Mouse (Mus musculus): Measurements from ENCODE around the gene Ptp4a2. TPM values are rescaled to one million over a fixed set of nuclear protein-coding genes. Genes with fewer than 3 reads are reported as not detected.

Ptp4a2 gene
- total and polyA plus RNA-seq, 3 experiments = 118 to 619 (median 119) TPM

GRCm38 (mm10) chr4:129882555-129883293 is 71.7 kb downstream of the Ptp4a2 start (continued):
- TF ChIP-seq KAT2A (conservative IDR thresholded peaks at IDR 0.05; ENCODE audit: low read depth, low read length) (peak; percentile 34; the same call in 1 of the 2 replicates), TAL1 (IDR thresholded peaks at IDR 0.05; ENCODE audit: low read length) (no peak), GABPA (IDR thresholded peaks at IDR 0.05; ENCODE audit: low read depth, low read length) (no peak), ZC3H11A (IDR thresholded peaks at IDR 0.05; ENCODE audit: low read depth, low read length) (no peak)

- Histone ChIP-seq H3K27me3 (ENCODE audit: control insufficient read depth in 1 of 2, insufficient read depth in 2 of 2, low read length in 2 of 2) (no peaks in the 10 kb centered on the region), H3K4me1 (ENCODE audit: control insufficient read depth in 1 of 2, insufficient read depth in 2 of 2, low read length in 2 of 2) (peaks cover 0 to 7% of the 10 kb centered on the region in 2 experiments; a peak in 2 of 4 replicates), H3K4me3 (ENCODE audit: control insufficient read depth in 1 of 2, insufficient read depth in 1 of 2, low read depth in 2 of 2, low read length in 2 of 2) (peak overlapping the region; percentile 52 to 64), H3K79me2 (ENCODE audit: control insufficient read depth, insufficient read depth, low read length, poor library complexity) (no peaks in the 10 kb centered on the region), H3K27ac (ENCODE audit: control insufficient read depth, low read depth, low read length) (peak overlapping the region; percentile 84), H3K9ac (ENCODE audit: control insufficient read depth, low read depth, low read length, poor library complexity, severe bottlenecking) (peak overlapping the region; percentile 46), H3K9me3 (replicated peaks; ENCODE audit: insufficient read depth, low read length) (no peaks in the 10 kb centered on the region), H3K36me3 (ENCODE audit: control insufficient read depth in 1 of 2, insufficient read depth in 2 of 2, low read length in 2 of 2) (no peaks in the 10 kb centered on the region)
- peak; percentile 80 for DNase-seq (ENCODE audit: low read depth, low spot score)
- no peak for TF ChIP-seq E2F4 (IDR thresholded peaks at IDR 0.05; ENCODE audit: borderline replicate concordance, low read depth, low read length)
- peak; percentile 56 for TF ChIP-seq NRF1 (IDR thresholded peaks at IDR 0.05; ENCODE audit: insufficient read depth, low read depth, low read length, poor library complexity, severe bottlenecking)
- no peak for TF ChIP-seq POLR2AphosphoS5 (IDR thresholded peaks at IDR 0.05; ENCODE audit: borderline replicate concordance, low read depth, low read length)
- peak; percentile 61 for TF ChIP-seq GATA1 (IDR thresholded peaks at IDR 0.05; ENCODE audit: low read depth, low read length)
- TF ChIP-seq TCF12 (IDR thresholded peaks at IDR 0.05; ENCODE audit: low read depth, low read length) = peak; percentile 34; the same call in 1 of the 2 replicates
- TF ChIP-seq USF2 (IDR thresholded peaks at IDR 0.05; ENCODE audit: borderline replicate concordance in 1 of 2, insufficient read depth in 1 of 2, low read depth in 1 of 2, low read length in 2 of 2) = no peak
- TF ChIP-seq UBTF (IDR thresholded peaks at IDR 0.05; ENCODE audit: borderline replicate concordance, insufficient read depth, low read depth, low read length) = no peak
- TF ChIP-seq CHD1 (IDR thresholded peaks at IDR 0.05; ENCODE audit: low read depth, low read length) = no peak
- TF ChIP-seq BHLHE40 (IDR thresholded peaks at IDR 0.05; ENCODE audit: borderline replicate concordance, low read depth, low read length) = no peak
- no peak for TF ChIP-seq EP300 (IDR thresholded peaks at IDR 0.05; ENCODE audit: low read depth in 1 of 2, low read length in 2 of 2)
- TF ChIP-seq POLR2A (IDR thresholded peaks at IDR 0.05; ENCODE audit: control insufficient read depth in 1 of 2, insufficient read depth in 1 of 2, low read depth in 1 of 2, low read length in 2 of 2, poor library complexity in 1 of 2) = peak in 1 of 2 experiments; percentile 56; a peak in 1 of 4 replicates
- TF ChIP-seq GABPA (IDR thresholded peaks at IDR 0.05; ENCODE audit: low read depth, low read length) = no peak
- TF ChIP-seq ZC3H11A (IDR thresholded peaks at IDR 0.05; ENCODE audit: low read depth, low read length) = no peak
- no peak for TF ChIP-seq RAD21 (IDR thresholded peaks at IDR 0.05; ENCODE audit: low read depth, low read length)
- no peak for TF ChIP-seq JUND (IDR thresholded peaks at IDR 0.05; ENCODE audit: low read depth, low read length)
- no peak for TF ChIP-seq USF1 (IDR thresholded peaks at IDR 0.05; ENCODE audit: low read depth, low read length)
- peak; percentile 67 for TF ChIP-seq MXI1 (IDR thresholded peaks at IDR 0.05; ENCODE audit: low read depth, low read length)
- TF ChIP-seq MAZ (IDR thresholded peaks at IDR 0.05; ENCODE audit: low read depth, low read length) = no peak
- peak; percentile 67 for TF ChIP-seq SIN3A (IDR thresholded peaks at IDR 0.05; ENCODE audit: low read length)
- no peak for TF ChIP-seq MYB (IDR thresholded peaks at IDR 0.05; ENCODE audit: low read depth, low read length)
- TF ChIP-seq MAFK (IDR thresholded peaks at IDR 0.05; ENCODE audit: borderline replicate concordance, low read depth, low read length) = no peak
- TF ChIP-seq ELF1 (IDR thresholded peaks at IDR 0.05; ENCODE audit: low read depth, low read length) = peak; percentile 37; the same call in 1 of the 2 replicates
- TF ChIP-seq POLR2AphosphoS2 (IDR thresholded peaks at IDR 0.05; ENCODE audit: low read length) = no peak; the same call in 1 of the 2 replicates
- TF ChIP-seq MEF2A (IDR thresholded peaks at IDR 0.05; ENCODE audit: extremely low read depth, insufficient replicate concordance, low read depth, low read length, poor library complexity, severe bottlenecking) = no peak
- TF ChIP-seq NELFE (IDR thresholded peaks at IDR 0.05; ENCODE audit: low read depth, low read length) = peak; percentile 53
- TF ChIP-seq ETS1 (IDR thresholded peaks at IDR 0.05; ENCODE audit: low read depth, low read length) = peak; percentile 32; the same call in 1 of the 2 replicates
- no peak for TF ChIP-seq CHD2 (IDR thresholded peaks at IDR 0.05; ENCODE audit: low read length)
- no peak for TF ChIP-seq KAT2A (conservative IDR thresholded peaks at IDR 0.05; ENCODE audit: low read depth, low read length)
- no peak for TF ChIP-seq ZKSCAN1 (IDR thresholded peaks at IDR 0.05; ENCODE audit: low read depth, low read length)
These were observed 73.3 kb downstream of the Ptp4a2 start for GRCm38 (mm10) chr4:129884041-129884930.
